Comparison of ENCODE assay signal across 13 mouse cellular contexts in the genomic region with DNA sequence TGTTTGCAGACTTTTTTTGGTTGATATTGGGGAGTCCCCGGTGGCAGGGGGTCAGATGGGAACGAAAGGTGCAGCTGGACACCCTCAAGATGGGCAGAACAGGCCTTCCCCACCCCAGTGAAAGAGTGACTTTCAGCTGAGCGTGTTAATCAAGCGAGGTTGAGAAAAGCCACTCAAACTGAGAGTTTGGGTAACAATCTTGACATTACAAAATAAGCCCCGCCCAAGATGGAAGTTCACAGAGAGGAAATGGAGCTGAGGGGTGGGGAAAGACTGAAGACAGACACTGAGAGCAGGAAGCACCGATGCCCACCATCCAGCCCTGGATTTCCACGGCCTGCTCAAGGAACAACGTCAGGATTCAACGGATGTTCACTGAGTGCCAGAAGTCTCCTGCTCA.
"Had no signal": no experiment of that assay in that cellular context is flagged by ENCODE, and none has a peak within 500 bp of the region (broad histone marks: within the 10 kb centered on the region; RNA-seq: fewer than 3 reads in every experiment).

No protein-coding gene starts in this region.

- H3K4me1 ChIP-seq: liver, embryonic 15.5 days; neural tube, embryonic 12.5 days had no signal

- DNase-seq: kidney, adult 2 months; kidney, postnatal 14 days; left cerebral cortex, postnatal 4 days; midbrain, embryonic 14.5 days; thymus, adult 2 months; thymus, postnatal 25 days had no signal

- H3K9me3 ChIP-seq: kidney, embryonic 15.5 days; limb, embryonic 13.5 days; liver, embryonic 15.5 days; lung, embryonic 15.5 days; midbrain, embryonic 10.5 days; neural tube, embryonic 12.5 days; stomach, embryonic 15.5 days had no signal

- H3K27ac ChIP-seq: kidney, embryonic 15.5 days; limb, embryonic 13.5 days; midbrain, embryonic 10.5 days; neural tube, embryonic 12.5 days; stomach, embryonic 15.5 days had no signal

- H3K9ac ChIP-seq: kidney, embryonic 15.5 days; limb, embryonic 13.5 days; liver, embryonic 15.5 days; lung, embryonic 15.5 days; neural tube, embryonic 12.5 days; stomach, embryonic 15.5 days had no signal

- H3K4me3 ChIP-seq: kidney, embryonic 15.5 days; limb, embryonic 13.5 days; liver, embryonic 15.5 days; lung, embryonic 15.5 days; midbrain, embryonic 10.5 days; neural tube, embryonic 12.5 days; stomach, embryonic 15.5 days had no signal

- H3K27me3 ChIP-seq: kidney, embryonic 15.5 days; limb, embryonic 13.5 days; liver, embryonic 15.5 days; lung, embryonic 15.5 days; neural tube, embryonic 12.5 days; stomach, embryonic 15.5 days had no signal

- H3K36me3 ChIP-seq: kidney, embryonic 15.5 days; limb, embryonic 13.5 days; liver, embryonic 15.5 days; lung, embryonic 15.5 days; midbrain, embryonic 10.5 days; neural tube, embryonic 12.5 days; stomach, embryonic 15.5 days had no signal

- H3K4me2 ChIP-seq: kidney, embryonic 15.5 days; limb, embryonic 13.5 days; liver, embryonic 15.5 days; lung, embryonic 15.5 days; neural tube, embryonic 12.5 days; stomach, embryonic 15.5 days had no signal
